Mouse (Mus musculus) gastrocnemius, postnatal 25 days (tissue): Measurements from ENCODE around the gene 9330182O14Rik. TPM values are rescaled to one million over a fixed set of nuclear protein-coding genes. Genes with fewer than 3 reads are reported as not detected.

Source experiments
- DNase-seq: peaks from one replicate; pipeline ENCODE4 v3.0.0; 2022
- long read RNA-seq, 2 experiments: library from polyadenylated mRNA; stranded (forward); transcript quantifications; one replicate each; pipeline ENCODE4 v2.0.0; 2021
- total RNA-seq, 2 experiments: library from RNA; stranded (reverse); gene quantifications; 1 replicate in 1 of 2; 2 replicates in 1 of 2; pipeline ENCODE4 v1.2.3; 2021

The 9330182O14Rik gene
- total RNA-seq: not detected
- long read RNA-seq, experiment 1: 0 reads
- long read RNA-seq, experiment 2: 0 reads

GRCm38 (mm10) chr15:40134152-40134792 lies at the start of gene 9330182O14Rik:
9330182O14Rik (plus strand) TSS chr15:40134365.
- DNase-seq: no peak

GRCm38 (mm10) chr15:40103304-40103703 lies 30.9 kb upstream of the 9330182O14Rik start:
- DNase-seq: no peak

- DNase-seq: no peak
Observed at GRCm38 (mm10) chr15:40105712-40106111, 28.5 kb upstream of the 9330182O14Rik start.

- DNase-seq: no peak
Observed at GRCm38 (mm10) chr15:40113888-40114576, 20.1 kb upstream of the 9330182O14Rik start.

- no peak for DNase-seq
Observed at GRCm38 (mm10) chr15:40114600-40115271, 19.4 kb upstream of the 9330182O14Rik start.

- DNase-seq: no peak
Observed at GRCm38 (mm10) chr15:40116396-40116795, 17.8 kb upstream of the 9330182O14Rik start.

GRCm38 (mm10) chr15:40124211-40124953 lies 9.8 kb upstream of the 9330182O14Rik start:
- peak; percentile 57 for DNase-seq

- DNase-seq: no peak
Observed at GRCm38 (mm10) chr15:40129496-40129895, 4.7 kb upstream of the 9330182O14Rik start.

- DNase-seq: peak; percentile 24
Observed at GRCm38 (mm10) chr15:40130880-40131478, 3.2 kb upstream of the 9330182O14Rik start.

- no peak for DNase-seq
Observed at GRCm38 (mm10) chr15:40132408-40132807, 1.8 kb upstream of the 9330182O14Rik start.

- DNase-seq: no peak
Observed at GRCm38 (mm10) chr15:40144221-40144620, 10.1 kb downstream of the 9330182O14Rik start.

GRCm38 (mm10) chr15:40157683-40158082 lies 23.5 kb downstream of the 9330182O14Rik start:
- no peak for DNase-seq

GRCm38 (mm10) chr15:40166560-40167275 lies 32.6 kb downstream of the 9330182O14Rik start:
- no peak for DNase-seq

GRCm38 (mm10) chr15:40167276-40168139 lies 33.3 kb downstream of the 9330182O14Rik start:
- DNase-seq: no peak

- no peak for DNase-seq
Observed at GRCm38 (mm10) chr15:40168140-40168688, 34.0 kb downstream of the 9330182O14Rik start.

GRCm38 (mm10) chr15:40169061-40169460 lies 34.9 kb downstream of the 9330182O14Rik start:
- DNase-seq: no peak

GRCm38 (mm10) chr15:40169705-40170104 lies 35.5 kb downstream of the 9330182O14Rik start:
- no peak for DNase-seq

- no peak for DNase-seq
Observed at GRCm38 (mm10) chr15:40179423-40179822, 45.3 kb downstream of the 9330182O14Rik start.

- DNase-seq: no peak
Observed at GRCm38 (mm10) chr15:40187017-40187416, 52.9 kb downstream of the 9330182O14Rik start.
